Mouse (Mus musculus) liver, embryonic 11.5 days (tissue): ENCODE results near the gene Kcnk7. TPM values are rescaled to one million over a fixed set of nuclear protein-coding genes. Genes with fewer than 3 reads are reported as not detected.

Experiments used
- ATAC-seq: fragments of 200-750 bp; cut with Nextera tagmentation; replicated peaks from 2 replicates; pipeline ENCODE4 v1.8.0; 2017; ENCODE audit warnings: moderate number of reproducible peaks, mild to moderate bottlenecking, moderate TSS enrichment, moderate library complexity; ENCODE audit not compliant: low FRiP score
- DNase-seq: peaks from one replicate; pipeline ENCODE4 v3.0.0-alpha.2; 2017; ENCODE audit warnings: low spot score
- H3K27ac ChIP-seq: fragments of 300-500 bp; sonication (generic); 2 replicates; pipeline ENCODE4 v1.5.1; 2014; ENCODE audit warnings: mild to moderate bottlenecking, low read depth, low read length, control low read depth
- H3K27me3 ChIP-seq: fragments of 300-500 bp; sonication (generic); replicated peaks from 2 replicates; pipeline ENCODE4 v1.6.1; 2014; ENCODE audit warnings: low read length, mixed read lengths; ENCODE audit not compliant: control insufficient read depth, insufficient read depth
- H3K36me3 ChIP-seq: fragments of 300-500 bp; sonication (generic); 2 replicates; pipeline ENCODE4 v1.6.1; 2014; ENCODE audit warnings: mild to moderate bottlenecking, low read length, moderate library complexity, mixed read lengths; ENCODE audit not compliant: control insufficient read depth, insufficient read depth
- H3K4me1 ChIP-seq: fragments of 300-500 bp; sonication (generic); replicated peaks from 2 replicates; pipeline ENCODE4 v1.6.1; 2014; ENCODE audit warnings: low read length, mixed read lengths; ENCODE audit not compliant: control insufficient read depth, insufficient read depth
- H3K4me2 ChIP-seq: fragments of 300-500 bp; sonication (generic); 2 replicates; pipeline ENCODE4 v1.6.1; 2014; ENCODE audit warnings: mild to moderate bottlenecking, control low read depth, moderate library complexity
- H3K4me3 ChIP-seq: fragments of 300-500 bp; sonication (generic); 2 replicates; pipeline ENCODE4 v1.5.1; 2014; ENCODE audit warnings: low read depth, low read length, control low read depth
- H3K9ac ChIP-seq: fragments of 300-500 bp; sonication (generic); 2 replicates; pipeline ENCODE4 v1.6.1; 2014; ENCODE audit warnings: low read depth, low read length, control low read depth
- H3K9me3 ChIP-seq: fragments of 300-500 bp; sonication (generic); 2 replicates; pipeline ENCODE4 v1.6.1; 2016; ENCODE audit warnings: low read length, inconsistent platforms, mixed read lengths; ENCODE audit not compliant: control insufficient read depth
- WGBS: fragments of 180-500 bp; shearing (Covaris S2); extraction: QIAGEN DNeasy Blood & Tissue Kit; methylation state at CpG from one replicate; pipeline ENCODE4 v1.1.7; 2014; 5-methylcytosine and 5-hydroxymethylcytosine counted together
- polyA plus RNA-seq: library from polyadenylated mRNA; unstranded; fragments of >200 nt; fragmentation: Nextera tagmentation; extraction: Ambion mirVana; gene quantifications from 2 replicates; pipeline ENCODE4 v1.2.1, GENCODE M21; 2014

The Kcnk7 gene
- polyA plus RNA-seq, 1 experiment from 2014 or later: 0.14 TPM

GRCm38 (mm10) chr19:5687738-5688137 lies 16.4 kb upstream of the Kcnk7 start:
- WGBS: 22% methylated on average over 9 of the region's 9 CpGs
- ATAC-seq (no peak), DNase-seq (no peak)
- Histone ChIP-seq H3K36me3 (peaks cover 35% of the 10 kb centered on the region), H3K27me3 (no peaks in the 10 kb centered on the region), H3K9ac (peak overlapping the region; percentile 91), H3K9me3 (no peaks in the 10 kb centered on the region), H3K27ac (peak overlapping the region; percentile 87), H3K4me2 (peak overlapping the region; percentile 99), H3K4me3 (peak overlapping the region; percentile 96), H3K4me1 (peaks cover 37% of the 10 kb centered on the region)

- H3K27me3 ChIP-seq: no peaks in the 10 kb centered on the region
- WGBS: under 1% methylated on average over 68 of the region's 69 CpGs
- H3K9me3 ChIP-seq: no peaks in the 10 kb centered on the region
- peak within 1 kb of the TSS; percentile 96 for H3K4me3 ChIP-seq
- H3K9ac ChIP-seq: peak within 1 kb of the TSS; percentile 91
- peak within 1 kb of the TSS; percentile 87 for H3K27ac ChIP-seq
- ATAC-seq (peak; percentile 80), DNase-seq (peak; percentile 94)
- H3K4me2 ChIP-seq: peak within 1 kb of the TSS; percentile 99
- H3K4me1 ChIP-seq: peaks cover 40% of the 10 kb centered on the region
- H3K36me3 ChIP-seq: peaks cover 36% of the 10 kb centered on the region
Observed at GRCm38 (mm10) chr19:5688200-5689087, 15.7 kb upstream of the Kcnk7 start, which contains the start of the genes Map3k11 and Pcnx3. Gene Map3k11 (plus strand): TSS chr19:5688742. Gene Pcnx3 (minus strand): TSS chr19:5688908.

DNA sequence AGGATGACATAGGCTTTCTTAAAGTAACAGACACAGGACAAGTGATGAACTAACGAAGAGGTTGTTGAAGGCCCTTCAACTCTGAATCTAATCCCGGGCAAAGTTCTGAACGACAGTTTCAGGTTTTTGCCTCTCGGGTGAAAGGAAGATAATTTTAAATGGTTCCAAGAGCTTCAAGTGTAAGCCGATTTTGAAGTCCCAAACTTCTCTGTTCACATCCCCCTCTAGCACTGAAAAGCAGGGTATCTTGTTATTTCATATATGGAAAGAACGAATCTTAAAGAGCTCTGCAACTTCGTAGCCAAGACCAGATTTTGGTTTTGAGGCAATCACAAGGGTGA lies 15.1 kb upstream of the Kcnk7 start:
- Histone ChIP-seq H3K36me3 (peaks cover 33% of the 10 kb centered on the region), H3K4me3 (peak overlapping the region; percentile 96), H3K4me2 (peak overlapping the region; percentile 99), H3K4me1 (peaks cover 40% of the 10 kb centered on the region), H3K9ac (peak overlapping the region; percentile 91), H3K27me3 (no peaks in the 10 kb centered on the region), H3K9me3 (no peaks in the 10 kb centered on the region), H3K27ac (peak overlapping the region; percentile 87)
- peak; percentile 52 for DNase-seq
- no peak for ATAC-seq
- WGBS: under 1% methylated on average over 7 of the region's 7 CpGs

DNA sequence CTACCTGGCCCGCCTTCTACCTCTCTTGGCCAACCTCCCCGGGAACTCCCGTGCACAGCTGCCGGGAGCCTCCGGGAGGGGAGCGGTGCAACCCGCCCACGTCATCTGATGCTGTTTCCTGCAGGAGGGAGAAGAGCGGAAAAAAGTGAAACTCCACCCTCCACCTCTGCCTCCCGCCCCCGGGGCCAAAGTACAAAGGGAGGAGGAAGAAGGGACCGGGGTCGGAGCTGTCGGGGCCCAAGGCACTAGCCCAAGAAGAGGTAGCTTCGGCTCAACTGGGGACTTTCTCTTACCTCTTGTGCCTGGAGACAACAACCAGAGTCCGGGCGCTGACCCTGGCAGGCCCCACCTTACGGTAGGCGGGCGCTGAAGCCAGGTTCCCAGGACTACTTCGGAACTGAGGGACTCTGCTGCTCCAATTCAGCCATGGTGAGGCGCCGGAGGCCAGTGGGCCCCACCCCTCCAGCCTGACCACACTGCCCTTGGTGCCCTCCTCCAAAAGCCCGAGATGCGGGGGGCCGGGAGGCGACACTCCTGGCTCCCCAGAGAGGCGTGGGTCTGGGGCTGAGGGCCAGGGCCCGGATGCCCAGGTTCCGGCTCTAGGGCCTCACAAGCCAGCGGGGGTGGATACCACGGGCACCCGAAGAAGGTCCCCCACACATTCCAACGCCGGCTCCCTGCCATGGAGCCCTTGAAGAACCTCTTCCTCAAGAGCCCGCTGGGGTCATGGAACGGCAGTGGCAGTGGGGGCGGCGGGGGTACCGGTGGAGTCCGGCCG lies 14.4 kb upstream of the Kcnk7 start:
- Histone ChIP-seq H3K9ac (peak overlapping the region; percentile 91), H3K36me3 (peaks cover 27% of the 10 kb centered on the region), H3K4me2 (peak overlapping the region; percentile 99), H3K4me1 (peaks cover 40% of the 10 kb centered on the region), H3K27me3 (no peaks in the 10 kb centered on the region), H3K9me3 (no peaks in the 10 kb centered on the region), H3K27ac (peak overlapping the region; percentile 87), H3K4me3 (peak overlapping the region; percentile 96)
- ATAC-seq: peak; percentile 73
- 6% methylated on average over 42 of the region's 42 CpGs for WGBS
- DNase-seq: peak; percentile 91

- DNase-seq: no peak
- Histone ChIP-seq H3K9ac (peak overlapping the region; percentile 91), H3K27me3 (no peaks in the 10 kb centered on the region), H3K27ac (peak overlapping the region; percentile 87), H3K4me2 (peak overlapping the region; percentile 99), H3K9me3 (no peaks in the 10 kb centered on the region), H3K4me3 (peak overlapping the region; percentile 96), H3K36me3 (peaks cover 28% of the 10 kb centered on the region), H3K4me1 (peaks cover 40% of the 10 kb centered on the region)
- no peak for ATAC-seq
- 56% methylated on average over 15 of the region's 15 CpGs for WGBS
Observed at GRCm38 (mm10) chr19:5690343-5690735, 13.8 kb upstream of the Kcnk7 start.

DNA sequence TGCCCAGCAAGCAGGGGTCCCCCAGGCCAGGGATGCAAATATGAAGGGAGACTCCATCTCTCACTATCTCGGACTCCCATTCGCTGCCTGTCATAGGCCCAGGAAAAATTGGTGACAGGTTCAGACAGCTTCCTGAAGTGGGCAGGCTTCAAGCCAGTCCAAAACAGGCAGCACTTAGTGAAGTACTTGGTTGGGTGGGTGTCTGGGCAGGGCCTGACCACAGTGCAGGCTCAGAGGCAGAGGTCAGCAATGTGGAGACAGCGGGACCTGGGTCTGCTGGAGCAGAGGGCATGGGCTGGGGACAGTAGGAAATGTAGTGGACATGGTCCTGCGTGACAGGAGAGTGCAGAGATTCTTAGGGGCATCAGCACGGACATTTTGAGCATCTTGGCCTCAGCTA lies 12.6 kb upstream of the Kcnk7 start:
- Histone ChIP-seq H3K4me2 (peak overlapping the region; percentile 99), H3K9ac (peak overlapping the region; percentile 91), H3K4me1 (peaks cover 44% of the 10 kb centered on the region), H3K4me3 (peak overlapping the region; percentile 96), H3K27me3 (no peaks in the 10 kb centered on the region), H3K36me3 (peaks cover 20% of the 10 kb centered on the region), H3K27ac (peak overlapping the region; percentile 28; the same call in 1 of the 2 replicates), H3K9me3 (no peaks in the 10 kb centered on the region)
- ATAC-seq (no peak), DNase-seq (no peak)
- WGBS: 59% methylated on average over 5 of the region's 5 CpGs

- no peaks in the 10 kb centered on the region for H3K27me3 ChIP-seq
- H3K36me3 ChIP-seq: peaks cover 24% of the 10 kb centered on the region
- H3K4me3 ChIP-seq: peak overlapping the region; percentile 96
- WGBS: 48% methylated on average over 10 of the region's 10 CpGs
- H3K4me2 ChIP-seq: peak overlapping the region; percentile 99
- H3K4me1 ChIP-seq: peaks cover 39% of the 10 kb centered on the region
- H3K27ac ChIP-seq: peak overlapping the region; percentile 28
- H3K9ac ChIP-seq: peak overlapping the region; percentile 91; the same call in 1 of the 2 replicates
- no peaks in the 10 kb centered on the region for H3K9me3 ChIP-seq
- DNase-seq (no peak), ATAC-seq (no peak)
Observed at GRCm38 (mm10) chr19:5692086-5692912, 11.9 kb upstream of the Kcnk7 start.

- Histone ChIP-seq H3K27ac (peak overlapping the region; percentile 28), H3K9me3 (no peaks in the 10 kb centered on the region), H3K4me2 (peak overlapping the region; percentile 99), H3K27me3 (no peaks in the 10 kb centered on the region), H3K4me1 (peaks cover 32% of the 10 kb centered on the region), H3K4me3 (peak overlapping the region; percentile 96), H3K36me3 (peaks cover 29% of the 10 kb centered on the region), H3K9ac (peak overlapping the region; percentile 91; the same call in 1 of the 2 replicates)
- ATAC-seq: no peak
- whole genome bisulfite sequencing: 68% methylated on average over 10 of the region's 10 CpGs
- DNase-seq: no peak
Observed at GRCm38 (mm10) chr19:5692913-5693396, 11.2 kb upstream of the Kcnk7 start.
